Mouse (Mus musculus) heart, postnatal 10 days (tissue): Measurements from ENCODE around the gene Olfr1369-ps1. TPM values are rescaled to one million over a fixed set of nuclear protein-coding genes. Genes with fewer than 3 reads are reported as not detected.
"Not testable (repeated sequence)": the region's sequence is repeated elsewhere in the genome, so short reads cannot be mapped to it uniquely, and the experiment has no call there.

Experiments used
- DNase-seq, 2 experiments: peaks; one replicate each; pipeline ENCODE4 v3.0.0; 2021
- intact Hi-C: fragments of 180-260 bp; cut with DNase I; formaldehyde crosslinking; loops from one replicate; pipeline ENCODE4 v1.15.1; 2025
- total RNA-seq, 2 experiments: library from RNA; stranded (reverse); gene quantifications; 2 replicates each; pipeline ENCODE4 v1.2.3; 2021

Gene Olfr1369-ps1
- total RNA-seq, result not detected

DNA sequence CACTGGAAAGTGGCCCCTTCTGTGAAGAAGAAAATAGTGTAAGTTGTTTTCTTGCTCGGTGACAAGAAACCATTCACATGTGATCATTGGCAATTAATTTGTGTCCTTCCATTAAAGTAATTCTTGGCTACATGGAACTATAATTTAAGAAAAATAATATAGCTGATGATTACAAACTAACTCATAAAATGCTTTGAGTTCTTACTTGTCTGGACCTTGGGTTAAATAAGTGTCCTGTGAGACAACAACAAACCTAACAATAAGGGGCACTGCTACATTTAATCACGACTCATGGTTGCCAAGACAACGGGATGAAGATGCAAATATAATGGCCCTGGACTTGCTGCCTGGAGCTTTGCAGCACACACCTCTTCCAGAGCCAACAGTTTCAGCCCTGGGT is at the start of gene Olfr1369-ps1:
Gene Olfr1369-ps1, plus strand, starts transcription at position 301 of the 400 bp plus-strand sequence.
- intact Hi-C loops, DNase-seq: not testable (repeated sequence)

DNA sequence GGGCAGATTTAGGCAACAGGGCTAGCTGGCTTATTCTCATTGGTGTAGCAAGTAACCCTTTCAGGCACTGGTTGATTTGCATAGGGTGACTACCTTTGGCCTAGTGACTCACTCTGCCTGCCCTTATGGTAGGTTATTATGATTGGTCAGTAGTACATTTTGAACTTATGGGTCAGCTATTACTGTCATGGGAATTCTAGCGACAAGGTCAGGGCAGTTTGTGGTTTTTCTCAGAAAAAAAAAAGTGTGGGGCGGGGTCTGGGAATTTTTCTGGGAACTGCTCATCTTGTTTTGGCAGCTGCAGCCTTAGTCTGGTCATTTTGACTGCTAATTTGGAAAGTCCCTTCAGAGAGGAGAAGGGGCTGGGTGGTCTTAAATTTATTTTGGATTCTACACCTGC is 45.3 kb upstream of the Olfr1369-ps1 start:
- no peak for DNase-seq

DNA sequence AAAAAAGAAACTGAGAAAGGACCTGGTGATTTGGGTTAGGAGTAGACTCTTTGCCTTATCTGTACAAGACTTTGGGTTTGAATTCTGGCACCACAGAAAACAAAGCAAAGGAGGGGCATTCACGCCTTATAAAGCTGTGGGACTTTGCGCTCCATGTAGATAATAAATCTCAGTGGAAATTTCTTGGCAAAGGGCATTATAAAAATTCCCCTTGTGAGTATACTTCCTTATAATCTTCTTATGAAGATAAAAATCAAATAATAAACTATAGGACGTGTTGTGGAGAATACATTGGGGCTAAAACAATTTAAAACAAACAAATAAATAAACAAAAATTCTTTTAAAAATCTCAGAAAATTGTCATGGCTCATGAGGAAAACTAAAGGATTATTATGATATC is 36.4 kb upstream of the Olfr1369-ps1 start, which contains the start of gene Olfr1370:
Gene Olfr1370, minus strand, starts transcription at position 101 of the 400 bp plus-strand sequence.
- intact Hi-C loops, result no loop called here

More for the DNA sequence above, 45.3 kb upstream of the Olfr1369-ps1 start:
- intact Hi-C loops, result no loop called here

DNA sequence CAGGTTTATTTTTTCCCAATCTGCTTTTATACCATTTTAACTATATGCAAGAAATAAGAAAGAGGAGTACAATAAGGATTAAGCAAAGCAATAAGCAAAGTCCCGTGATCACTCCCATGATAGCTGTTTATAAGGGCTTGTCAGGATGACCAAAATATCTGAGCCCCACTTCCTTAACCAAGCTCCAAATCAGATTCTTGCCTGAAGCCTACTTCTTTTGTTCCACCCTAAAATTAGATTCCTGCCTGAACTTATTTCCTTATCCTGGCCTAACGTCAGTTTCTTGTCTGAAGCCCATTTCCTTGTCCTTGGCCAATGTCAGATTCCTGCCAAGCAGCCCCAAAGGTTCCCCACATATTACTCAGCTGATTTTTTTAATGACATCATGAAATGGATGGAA is 28.6 kb upstream of the Olfr1369-ps1 start:
- intact Hi-C loops, result no loop called here
- peak; percentile 4 to 7 for DNase-seq

More for the DNA sequence above, 36.4 kb upstream of the Olfr1369-ps1 start, which contains the start of gene Olfr1370:
- DNase-seq, result no peak

DNA sequence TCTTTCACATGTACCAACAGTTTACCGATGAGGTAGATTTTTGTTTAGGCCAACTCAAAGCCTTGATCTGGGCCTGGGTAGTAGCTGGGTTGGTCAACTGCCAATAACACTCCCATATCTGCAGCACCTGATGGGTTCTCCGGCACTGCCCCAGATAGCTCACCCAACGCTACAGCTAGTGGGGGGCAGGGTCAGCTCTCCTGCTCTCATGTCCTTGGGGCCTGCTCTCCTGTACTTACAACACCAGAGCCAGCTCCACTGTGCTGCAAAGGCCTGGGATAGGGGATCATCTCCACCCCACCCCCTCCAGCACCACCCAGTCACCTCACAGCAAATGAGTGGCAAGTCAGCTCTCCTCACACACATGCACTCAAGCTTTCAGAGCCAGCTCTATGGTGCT is 1.5 kb upstream of the Olfr1369-ps1 start:
- intact Hi-C loops, result no loop called here
- DNase-seq, result no peak

DNA sequence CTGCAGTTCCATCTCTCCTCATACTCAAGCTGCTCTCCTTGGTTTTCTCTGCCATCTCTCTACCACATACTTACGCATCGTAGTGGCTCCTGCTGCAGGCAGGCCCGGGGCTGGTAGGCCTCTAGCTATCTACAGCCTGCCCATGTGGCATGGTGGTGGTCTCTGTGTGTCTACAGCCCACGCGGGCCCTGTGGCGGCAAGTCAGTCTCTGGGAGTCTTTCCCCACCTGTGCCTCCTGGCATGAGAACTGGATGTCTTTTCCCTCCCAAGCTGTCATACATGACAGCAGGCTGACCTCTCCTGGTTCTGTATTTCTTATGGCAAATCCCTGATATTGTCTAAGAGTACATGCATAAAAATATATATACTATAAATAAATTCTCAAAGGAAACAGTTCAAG is 842 bp upstream of the Olfr1369-ps1 start:
- intact Hi-C loops, result no loop called here
- no peak for DNase-seq

DNA sequence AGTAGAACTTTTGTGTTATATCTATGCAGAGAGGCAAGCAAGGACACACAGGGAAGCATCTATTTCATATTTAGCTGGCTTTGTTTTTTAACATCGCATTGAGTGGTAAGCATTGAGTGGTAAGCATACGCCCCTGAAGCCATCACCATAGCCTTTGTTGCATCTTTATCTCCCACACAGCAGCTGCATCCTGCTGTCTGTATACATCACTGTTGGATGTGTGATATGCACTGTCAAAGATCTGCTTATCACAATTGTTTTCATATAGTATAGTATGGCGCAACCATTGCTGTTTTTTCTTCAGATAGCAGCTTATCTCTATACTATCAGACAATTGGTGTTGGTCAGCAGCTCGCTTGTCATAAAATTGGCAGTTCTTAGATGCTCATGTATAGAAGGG is 2.8 kb downstream of the Olfr1369-ps1 start:
- DNase-seq, result no peak
- intact Hi-C loops, result no loop called here

DNA sequence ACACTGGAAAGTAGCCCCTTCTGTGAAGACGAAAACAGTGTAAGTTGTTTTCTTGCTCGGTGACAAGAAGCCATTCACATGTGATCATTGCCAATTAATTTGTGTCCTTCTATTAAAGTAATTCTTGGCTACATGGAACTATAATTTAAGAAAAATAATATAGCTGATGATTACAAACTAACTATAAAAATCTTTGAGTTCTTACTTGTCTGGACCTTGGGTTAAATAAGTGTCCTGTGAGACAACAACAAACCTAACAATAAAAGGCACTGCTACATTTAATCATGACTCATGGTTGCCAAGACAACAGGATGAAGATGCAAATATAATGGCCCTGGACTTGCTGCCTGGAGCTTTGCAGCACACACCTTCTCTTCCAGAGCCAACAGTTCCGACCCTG is 18.1 kb downstream of the Olfr1369-ps1 start, which contains the start of gene Olfr263:
Gene Olfr263, plus strand, starts transcription at position 301 of the 400 bp plus-strand sequence.
- intact Hi-C loops, result not testable (repeated sequence)

DNA sequence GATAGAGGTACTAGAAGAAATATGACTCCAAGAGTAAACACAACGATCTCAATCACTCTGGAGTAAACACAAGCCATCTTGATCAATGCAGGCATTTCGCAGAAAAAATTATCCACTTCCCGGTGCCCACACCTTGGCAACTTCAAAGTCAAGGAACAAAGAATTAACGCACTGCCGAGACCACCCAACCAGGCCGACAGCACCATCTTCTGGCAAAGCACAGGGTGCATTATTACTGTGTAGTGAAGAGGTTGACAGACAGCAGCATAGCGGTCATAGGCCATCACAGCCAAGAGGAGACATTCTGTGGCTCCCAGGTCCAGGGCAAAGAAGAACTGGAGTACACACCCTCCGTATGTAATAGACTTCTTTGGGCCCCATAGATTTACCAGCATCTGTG is 31.1 kb downstream of the Olfr1369-ps1 start:
- DNase-seq, result no peak
- intact Hi-C loops, result loop anchor here (5.0 kb wide), 1 partner anchor 830 kb away; no protein-coding TSS in a partner anchor

More for the DNA sequence above, 18.1 kb downstream of the Olfr1369-ps1 start, which contains the start of gene Olfr263:
- not testable (repeated sequence) for DNase-seq

DNA sequence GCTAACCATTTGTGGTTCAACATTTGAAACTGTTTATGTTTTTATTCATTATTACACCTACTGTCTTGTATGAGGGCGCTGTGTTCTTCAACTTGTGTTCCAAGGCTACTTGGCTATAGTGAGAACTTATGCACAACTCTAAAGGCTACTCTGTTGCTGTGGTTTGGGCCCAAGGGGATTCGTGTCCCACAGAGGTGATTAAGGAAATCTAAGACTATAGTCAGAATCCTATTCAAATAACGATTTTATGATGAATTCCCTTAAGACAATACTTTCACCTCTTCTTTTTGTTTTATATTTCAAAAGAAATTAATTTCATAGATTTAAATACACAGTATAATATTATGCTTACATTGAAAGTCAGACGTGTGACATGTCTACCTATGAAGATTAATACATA is 34.5 kb downstream of the Olfr1369-ps1 start, which contains the start of gene Olfr1368:
Gene Olfr1368, minus strand, starts transcription at position 101 of the 400 bp plus-strand sequence.
- intact Hi-C loops, result no loop called here
- DNase-seq, result no peak

DNA sequence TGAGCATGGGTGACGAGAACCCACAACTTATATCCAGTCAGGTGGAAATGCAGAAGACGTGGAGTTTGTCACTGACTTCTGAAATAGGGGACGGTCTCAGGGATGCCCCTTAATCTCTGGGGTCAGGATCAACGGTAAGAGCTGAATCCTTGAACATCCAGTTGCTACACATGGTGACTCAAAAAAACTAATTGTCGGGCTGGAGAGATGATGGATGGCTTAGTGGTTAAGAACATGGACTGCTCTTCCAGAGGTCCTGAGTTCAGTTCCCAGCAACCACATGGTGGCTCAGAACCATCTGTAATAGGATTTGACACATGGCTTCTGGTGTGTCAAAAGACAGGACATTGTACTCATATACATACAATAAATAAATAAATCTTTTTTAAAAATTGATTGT is 44.6 kb downstream of the Olfr1369-ps1 start:
- intact Hi-C loops, result loop anchor here (5.0 kb wide), 3 partner anchors 124 to 859 kb away; no protein-coding TSS in a partner anchor
- DNase-seq, result no peak

DNA sequence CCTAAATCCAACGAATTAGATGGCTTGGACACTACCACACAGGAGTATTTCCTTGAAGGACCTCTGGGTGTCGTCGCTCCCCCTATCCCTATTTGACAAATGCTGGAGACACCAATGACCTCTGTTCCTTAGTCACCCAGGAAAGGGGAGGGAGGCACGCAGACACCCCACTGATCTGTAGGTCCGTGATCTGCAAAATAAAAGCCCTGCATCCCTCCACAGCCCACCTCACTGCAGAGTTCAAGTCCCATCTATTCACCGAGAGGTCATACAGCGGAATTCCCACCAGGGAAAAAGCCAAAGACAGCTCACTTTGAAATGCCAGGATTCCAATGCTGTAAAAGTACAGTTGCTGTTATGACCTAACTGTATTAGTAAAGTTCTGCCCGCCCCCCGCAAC is 46.8 kb downstream of the Olfr1369-ps1 start:
- intact Hi-C loops, result loop anchor here (2.0 to 5.0 kb wide), 5 partner anchors 117 to 861 kb away; no protein-coding TSS in a partner anchor
- DNase-seq, result no peak

DNA sequence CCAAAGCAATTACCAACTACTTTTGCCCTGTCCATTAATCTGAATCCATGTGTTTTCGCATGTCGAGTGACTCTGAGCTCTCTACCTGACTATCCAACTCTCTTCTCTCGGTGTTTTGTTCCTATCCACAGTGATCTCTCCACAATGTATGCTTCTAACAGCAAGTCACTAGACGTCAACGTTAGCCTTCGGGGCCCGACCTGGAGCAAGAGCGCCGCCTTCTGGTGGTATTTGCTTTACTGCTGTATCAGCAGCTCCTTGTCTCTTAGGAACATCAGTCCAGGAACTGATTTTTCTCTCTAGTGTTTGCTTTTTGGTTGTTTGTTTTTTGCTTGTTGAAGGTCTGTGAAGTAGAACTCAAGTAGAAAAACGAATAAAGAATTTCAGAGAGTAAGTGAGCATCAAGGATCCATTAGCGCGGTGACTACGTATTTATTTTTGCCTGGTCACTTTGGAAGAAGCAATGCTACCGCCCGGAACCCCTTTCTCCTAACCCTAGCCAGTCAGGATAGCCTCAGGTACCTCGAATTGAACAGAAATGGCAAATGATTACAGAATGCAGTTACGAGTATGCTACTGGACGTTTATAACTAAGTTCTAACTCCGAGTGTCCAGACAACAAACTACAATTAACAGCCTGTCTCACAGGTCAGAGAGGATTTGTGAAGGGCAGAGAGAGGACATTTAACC is 47.6 kb downstream of the Olfr1369-ps1 start:
- DNase-seq, result peak; percentile 87 to 90
- intact Hi-C loops, result loop anchor here (2.0 to 5.0 kb wide), 5 partner anchors 116 to 862 kb away; no protein-coding TSS in a partner anchor

DNA sequence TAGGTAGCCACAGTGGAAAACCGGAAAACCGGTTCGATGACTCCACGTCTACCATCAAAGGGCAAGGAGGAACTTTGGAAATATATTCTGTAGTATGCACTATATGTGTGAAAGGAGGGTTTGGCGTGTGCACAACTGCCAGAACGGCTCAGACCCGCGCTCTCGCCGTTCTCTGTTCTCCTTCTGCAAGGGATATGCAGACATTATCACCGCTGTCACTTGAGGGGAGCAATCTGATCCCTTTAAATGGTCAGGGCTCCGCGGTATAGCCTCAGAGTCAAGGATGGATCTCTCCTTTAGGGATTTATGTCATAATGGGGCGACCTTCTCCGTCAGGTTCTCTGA is 48.2 kb downstream of the Olfr1369-ps1 start:
- intact Hi-C loops, result loop anchor here (2.0 to 5.0 kb wide), 5 partner anchors 115 to 862 kb away; no protein-coding TSS in a partner anchor
- DNase-seq, result peak in 1 of 2 experiments; percentile 35

DNA sequence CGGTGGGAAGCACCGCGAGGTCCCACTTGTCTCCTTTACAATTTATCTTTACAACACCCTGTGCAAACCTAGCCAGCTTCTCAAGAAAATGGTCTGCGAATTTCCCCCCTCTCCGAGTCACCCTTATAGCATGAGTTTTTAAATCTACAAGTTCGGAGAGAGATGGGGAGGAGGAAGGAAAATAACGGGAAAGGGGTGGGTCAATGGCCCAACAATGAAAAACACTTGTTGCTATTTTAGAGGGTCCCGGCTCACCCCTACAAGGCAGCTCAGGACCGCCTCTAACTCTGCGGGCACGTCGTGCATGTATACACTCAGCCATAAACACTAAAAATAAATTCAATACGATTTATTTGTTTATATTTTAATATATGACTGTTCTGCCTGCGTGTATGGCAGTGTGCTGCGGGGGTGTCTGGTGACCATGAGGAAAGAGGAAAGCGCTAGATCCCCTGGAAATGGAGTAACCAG is 48.8 kb downstream of the Olfr1369-ps1 start:
- peak; percentile 32 to 41 for DNase-seq
- intact Hi-C loops, result loop anchor here (1.0 to 5.0 kb wide), 3 partner anchors 8 to 862 kb away; no protein-coding TSS in a partner anchor

DNA sequence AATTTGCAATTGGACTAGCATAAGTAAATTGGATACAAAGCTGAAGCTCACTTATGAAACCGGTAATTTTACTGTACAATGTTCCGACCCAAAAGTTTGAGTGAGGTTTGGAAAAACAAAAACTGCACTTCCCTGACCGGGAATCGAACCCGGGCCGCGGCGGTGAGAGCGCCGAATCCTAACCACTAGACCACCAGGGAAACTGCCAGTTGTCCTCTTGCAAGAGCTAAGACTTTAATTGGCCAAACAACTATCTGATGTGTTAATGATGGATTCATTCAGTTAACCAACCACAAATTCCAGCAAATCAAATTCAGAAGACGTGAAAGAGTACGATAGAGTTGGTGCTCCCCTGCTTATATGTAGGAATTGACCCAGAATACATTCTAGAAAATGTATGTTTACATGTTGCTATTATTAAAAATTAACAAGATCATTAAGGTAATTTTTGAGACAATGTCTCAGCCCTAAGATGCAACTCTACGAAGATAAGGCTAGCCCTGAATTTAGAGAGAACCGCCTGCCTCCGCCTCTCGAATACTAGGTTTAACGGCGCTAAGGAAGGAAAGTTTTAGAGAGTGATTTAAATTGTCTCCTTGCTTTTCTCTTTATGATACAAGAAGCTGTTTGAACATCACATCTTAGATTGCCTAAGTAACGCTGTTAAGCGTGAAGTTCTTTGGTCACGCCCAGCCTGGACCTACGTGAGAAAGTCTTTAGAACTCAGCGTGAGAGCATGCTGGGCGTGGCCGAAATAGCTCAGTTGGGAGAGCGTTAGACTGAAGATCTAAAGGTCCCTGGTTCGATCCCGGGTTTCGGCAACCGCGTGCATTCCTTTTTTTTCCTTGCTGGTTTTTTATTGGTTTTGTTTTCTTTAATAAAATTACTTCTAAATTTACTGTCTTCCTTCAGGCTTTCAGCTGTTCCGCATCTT is 49.6 kb downstream of the Olfr1369-ps1 start:
- intact Hi-C loops, result loop anchor here (1.0 to 5.0 kb wide), 3 partner anchors 7 to 861 kb away; no protein-coding TSS in a partner anchor
- peak; percentile 95 to 97 for DNase-seq

DNA sequence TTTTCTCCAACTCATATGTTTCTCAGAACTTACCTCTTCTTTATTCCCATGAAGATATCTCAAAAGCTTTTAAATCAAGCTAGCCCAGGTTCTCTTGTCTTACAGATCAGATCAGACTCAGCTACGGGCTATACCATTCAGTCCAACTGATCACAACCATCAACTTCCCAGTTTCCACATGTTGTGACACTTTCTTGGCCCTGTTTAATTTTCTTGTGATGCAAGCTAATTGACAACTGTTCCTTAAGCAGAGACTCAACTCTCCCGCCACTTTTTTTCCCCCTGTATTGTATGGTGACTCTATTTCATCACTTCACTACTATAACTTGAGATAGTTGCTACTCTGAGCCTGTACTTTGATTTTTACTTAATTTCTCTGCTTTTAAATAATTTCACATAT is 50.3 kb downstream of the Olfr1369-ps1 start:
- no peak for DNase-seq
- intact Hi-C loops, result loop anchor here (2.0 to 5.0 kb wide), 2 partner anchors 73 to 861 kb away; no protein-coding TSS in a partner anchor

DNA sequence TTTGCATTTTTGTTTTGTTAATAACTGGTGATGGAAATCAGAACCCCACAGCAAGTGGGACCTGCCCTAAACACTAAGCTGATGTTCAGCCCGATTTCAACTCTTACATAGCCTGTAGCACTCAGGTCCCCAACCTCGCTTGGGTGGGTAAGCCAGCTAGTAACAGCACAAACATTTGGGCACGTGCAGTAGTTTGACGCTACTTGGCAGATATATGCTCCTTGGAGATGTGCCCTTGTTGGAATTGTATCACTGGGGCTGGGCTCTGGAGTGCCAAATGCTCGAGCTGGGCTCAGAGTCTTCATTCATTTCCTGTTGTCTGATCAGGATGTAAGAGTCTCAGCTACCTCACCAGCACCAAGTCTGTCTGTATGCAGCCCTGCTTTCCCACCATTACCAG is 51.3 kb downstream of the Olfr1369-ps1 start:
- intact Hi-C loops, result loop anchor here (5.0 kb wide), 1 partner anchor 860 kb away; no protein-coding TSS in a partner anchor
- no peak for DNase-seq

DNA sequence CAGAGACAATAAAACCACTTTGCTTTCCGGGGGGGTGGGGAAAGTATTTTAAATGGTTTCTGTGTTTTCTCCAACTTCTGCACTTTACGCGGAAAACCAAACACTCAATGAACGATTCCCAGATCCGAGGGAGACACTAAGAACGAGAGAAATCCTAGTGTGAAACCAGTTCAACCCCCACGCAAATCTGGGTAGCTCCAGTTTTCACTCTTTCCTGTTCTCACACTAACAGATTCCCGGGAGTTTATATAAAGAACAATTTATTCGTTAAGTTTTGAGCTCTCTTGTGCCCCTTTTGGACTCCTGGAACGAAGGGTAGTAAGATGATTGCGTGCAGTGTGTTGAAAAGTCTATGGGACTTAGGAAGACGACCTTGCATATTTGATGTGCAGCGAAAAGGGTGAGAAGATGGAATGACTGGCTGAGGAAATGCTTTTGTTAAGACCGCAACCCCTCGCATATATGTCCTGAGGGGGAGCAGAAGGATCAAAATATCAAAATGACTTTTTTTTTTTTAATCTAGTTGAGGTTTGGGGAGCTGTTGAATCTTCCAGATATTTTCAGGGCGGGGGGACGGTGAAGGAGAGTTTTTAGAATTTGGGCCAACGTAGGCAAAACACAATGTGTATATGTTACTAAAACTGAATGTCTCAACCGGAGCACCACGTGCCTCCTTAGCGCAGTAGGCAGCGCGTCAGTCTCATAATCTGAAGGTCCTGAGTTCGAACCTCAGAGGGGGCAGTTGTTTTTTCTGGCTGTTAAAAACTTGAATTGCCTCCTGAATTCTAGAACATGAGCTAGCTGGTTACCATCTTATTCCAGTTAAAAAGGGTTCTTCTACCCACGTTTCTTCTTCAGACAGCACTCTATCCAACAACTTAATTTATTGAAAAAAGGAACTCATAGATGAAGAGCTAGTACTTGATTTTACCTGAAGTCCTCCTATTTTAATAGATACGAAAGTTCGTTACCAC is 55.9 kb downstream of the Olfr1369-ps1 start:
- DNase-seq, result peak; percentile 83 to 85

More for the DNA sequence above, 55.9 kb downstream of the Olfr1369-ps1 start:
- intact Hi-C loops, result no loop called here
